In the genomic region with DNA sequence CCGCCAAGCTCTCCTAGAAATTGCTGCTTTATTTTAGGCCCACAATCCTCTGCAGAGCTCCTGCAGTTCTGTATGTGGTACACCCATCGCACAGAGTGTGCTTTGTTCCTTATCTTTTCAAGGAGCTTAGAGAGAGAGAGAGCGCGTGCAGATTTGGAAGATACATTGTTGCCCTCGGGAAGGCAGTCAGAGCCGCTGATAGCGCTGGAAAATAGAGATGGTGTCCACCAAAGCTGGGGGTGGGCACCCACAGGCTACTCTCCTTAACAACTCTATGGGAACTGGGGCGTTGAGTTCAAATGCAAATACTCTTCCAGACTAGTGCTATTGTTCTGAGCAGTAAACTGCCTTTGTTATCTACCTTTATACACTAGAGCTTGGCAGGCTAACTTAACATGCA, we compare ENCODE assay signal across 12 mouse cellular contexts.
DNase-seq lines count a peak whose midpoint lies in the region; ATAC-seq and TF ChIP-seq lines count a peak whose summit lies in the region.
"Had no signal": no experiment of that assay in that cellular context is flagged by ENCODE, and none has a peak within 500 bp of the region (broad histone marks: within the 10 kb centered on the region; RNA-seq: fewer than 3 reads in every experiment).

No protein-coding gene starts in this region.

- ATAC-seq in hindbrain, embryonic 12.5 days (ENCODE audit: low FRiP score), result peak; percentile 52; the same call in 1 of the 2 replicates
- no peak for ATAC-seq in kidney, embryonic 15.5 days (replicated peaks; ENCODE audit: low FRiP score)
- ATAC-seq: lung, postnatal 0 days; Patski had no signal

- H3K4me3 ChIP-seq in hindbrain, embryonic 12.5 days, result no peak overlapping the region
- H3K4me3 ChIP-seq in kidney, embryonic 15.5 days (replicated peaks), result no peak overlapping the region
- H3K4me3 ChIP-seq: limb, embryonic 10.5 days had no signal

- intact Hi-C loops in heart, postnatal 14 days (cut with DNase I), result no loop called here

- DNase-seq in heart, adult 11 months, result peak; percentile 85
- no peak for DNase-seq in heart, postnatal 14 days
- DNase-seq in brain, embryonic 14.5 days (ENCODE audit: low read depth), result peak; percentile 59
- peak; percentile 16 for DNase-seq in neural tube, embryonic 10.5 days (ENCODE audit: extremely low spot score, low spot score)
- no peak for DNase-seq in thymus, postnatal 10 days (ENCODE audit: low spot score in 2 of 2)
- no peak for DNase-seq in urinary bladder, postnatal 10 days (ENCODE audit: low spot score)
- DNase-seq: kidney, postnatal 36 days had no signal

- no peaks in the 10 kb centered on the region for H3K9me3 ChIP-seq in hindbrain, embryonic 12.5 days (replicated peaks)
- H3K9me3 ChIP-seq in kidney, embryonic 15.5 days (replicated peaks), result no peaks in the 10 kb centered on the region
- H3K9me3 ChIP-seq: limb, embryonic 10.5 days had no signal

- peaks cover 4% of the 10 kb centered on the region; the same call in 1 of the 2 replicates for H3K4me1 ChIP-seq in hindbrain, embryonic 12.5 days
- H3K4me1 ChIP-seq in kidney, embryonic 15.5 days, result no peaks in the 10 kb centered on the region
- H3K4me1 ChIP-seq: limb, embryonic 10.5 days had no signal

- no peaks in the 10 kb centered on the region for H3K36me3 ChIP-seq in hindbrain, embryonic 12.5 days
- H3K36me3 ChIP-seq in kidney, embryonic 15.5 days, result no peaks in the 10 kb centered on the region
- H3K36me3 ChIP-seq: limb, embryonic 10.5 days had no signal

- H3K27ac ChIP-seq in hindbrain, embryonic 12.5 days, result no peak overlapping the region
- H3K27ac ChIP-seq in kidney, embryonic 15.5 days, result no peak overlapping the region
- H3K27ac ChIP-seq: limb, embryonic 10.5 days had no signal

- H3K4me2 ChIP-seq in hindbrain, embryonic 12.5 days (replicated peaks), result peak overlapping the region; percentile 36
- no peak overlapping the region for H3K4me2 ChIP-seq in kidney, embryonic 15.5 days

- 14% methylated on average over 8 of the region's 8 CpGs for WGBS in hindbrain, embryonic 12.5 days
- WGBS in kidney, embryonic 15.5 days, result 24% methylated on average over 8 of the region's 8 CpGs

- H3K27me3 ChIP-seq in hindbrain, embryonic 12.5 days, result no peaks in the 10 kb centered on the region
- H3K27me3 ChIP-seq in kidney, embryonic 15.5 days, result no peaks in the 10 kb centered on the region

- no peak for TF ChIP-seq POLR2A in brain, embryonic 14.5 days (IDR thresholded peaks at IDR 0.05; ENCODE audit: borderline replicate concordance, extremely low read depth, insufficient read depth, insufficient read length, poor library complexity, severe bottlenecking)

- H3K9ac ChIP-seq in hindbrain, embryonic 12.5 days, result no peak overlapping the region
- H3K9ac ChIP-seq in kidney, embryonic 15.5 days, result no peak overlapping the region

- no peak for TF ChIP-seq CTCF in brain, embryonic 14.5 days (IDR thresholded peaks at IDR 0.05; ENCODE audit: borderline replicate concordance, extremely low read depth, insufficient read depth, insufficient read length)

Comparison
In these comparisons a context has a peak if more than half of its experiments do, and no peak if none do; other contexts are left out.
1. DNase-seq: peak in heart, adult 11 months (single experiment), brain, embryonic 14.5 days (single experiment) and neural tube, embryonic 10.5 days (single experiment); none in heart, postnatal 14 days (0 of 2), thymus, postnatal 10 days (0 of 2) and urinary bladder, postnatal 10 days (single experiment).